Mouse (Mus musculus) liver, adult 2 months (tissue): ENCODE results near the gene Rnase10.

Experiments used
- CTCF ChIP-seq: fragments of 200-500 bp; IDR thresholded peaks from 2 replicates; pipeline ENCODE4 v1.5.1; 2011; ENCODE audit warnings: low read depth, low read length, control low read depth
- POLR2A ChIP-seq: fragments of 200-500 bp; IDR thresholded peaks from 2 replicates; pipeline ENCODE4 v1.6.1; 2011; ENCODE audit warnings: low read length, control low read depth; ENCODE audit not compliant: insufficient read depth; ENCODE audit errors: extremely low read depth

- TF ChIP-seq CTCF (no peak), POLR2A (no peak)
Observed at GRCm38 (mm10) chr14:50970822-50971221, 36.7 kb upstream of the Rnase10 start.
